Mouse (Mus musculus): Measurements from ENCODE around the gene Atp6v1a. TPM values are rescaled to one million over a fixed set of nuclear protein-coding genes. Genes with fewer than 3 reads are reported as not detected.

Gene Atp6v1a
- polyA plus RNA-seq, 1 experiment from 2014 or later = 87.3 TPM

DNA sequence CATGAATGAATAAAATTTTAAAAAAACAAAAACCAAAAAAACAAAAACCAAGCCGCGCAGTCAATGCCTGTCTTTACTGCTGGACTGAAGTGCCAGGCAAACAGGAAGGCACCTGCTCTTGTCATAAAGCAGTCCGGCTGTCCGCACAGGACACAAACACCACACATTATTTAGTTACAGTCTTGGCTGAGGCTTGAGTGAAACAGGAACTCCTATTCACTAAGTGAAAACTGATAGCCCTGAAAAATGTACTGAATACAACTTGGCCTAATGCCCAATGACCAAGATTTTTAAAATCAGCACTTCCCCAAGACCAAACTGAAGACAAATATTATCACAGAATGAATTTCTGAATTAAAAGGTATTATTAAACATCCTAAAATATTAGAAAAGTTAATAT lies 13.1 kb downstream of the Atp6v1a start:
- no peaks in the 10 kb centered on the region for H3K36me3 ChIP-seq (ENCODE audit: insufficient read depth, low read length)
- no peaks in the 10 kb centered on the region; the same call in none of the 2 replicates for H3K4me1 ChIP-seq (ENCODE audit: insufficient read depth, low read depth, low read length)
- no peak overlapping the region for H3K4me3 ChIP-seq (ENCODE audit: low read depth, low read length)
- H3K27me3 ChIP-seq (replicated peaks; ENCODE audit: insufficient read depth, low read length) = no peaks in the 10 kb centered on the region
- no peak for ATAC-seq
- TF ChIP-seq EP300 (IDR thresholded peaks at IDR 0.05) = no peak
- no peak overlapping the region for H3K27ac ChIP-seq (ENCODE audit: low read length)
- no peak overlapping the region for H3K9ac ChIP-seq (replicated peaks; ENCODE audit: low read depth)
- H3K4me2 ChIP-seq (replicated peaks; ENCODE audit: low read depth, low read length) = no peak overlapping the region
- no peaks in the 10 kb centered on the region for H3K9me3 ChIP-seq (ENCODE audit: low read length)
- WGBS = 35% methylated on average over 4 of the region's 4 CpGs
- DNase-seq (ENCODE audit: low spot score) = peak; percentile 26

DNA sequence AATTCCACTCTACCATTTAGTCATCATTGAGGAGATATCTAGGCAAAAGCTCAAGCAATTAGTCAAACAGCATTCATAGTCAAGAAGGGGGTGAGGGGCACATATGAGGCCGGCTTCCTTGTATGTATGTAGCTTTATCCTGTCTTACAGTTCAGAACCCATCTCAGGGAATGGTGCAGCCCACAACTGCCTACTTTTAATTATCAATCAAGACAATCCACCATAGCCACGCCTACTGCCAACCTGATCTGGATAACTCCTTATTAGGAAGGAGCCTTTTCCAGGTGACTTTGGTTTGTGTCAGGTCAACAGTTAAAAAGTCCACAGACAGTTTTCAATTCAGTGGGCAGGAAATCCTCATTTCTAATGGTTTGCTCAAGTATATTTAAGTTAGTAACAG lies 14.1 kb downstream of the Atp6v1a start:
- 92% methylated on average over 2 of the region's 2 CpGs for WGBS
- Histone ChIP-seq H3K27ac (ENCODE audit: low read length) (no peak overlapping the region), H3K4me1 (ENCODE audit: insufficient read depth, low read depth, low read length) (no peaks in the 10 kb centered on the region; the same call in none of the 2 replicates), H3K4me2 (replicated peaks; ENCODE audit: low read depth, low read length) (no peak overlapping the region), H3K27me3 (replicated peaks; ENCODE audit: insufficient read depth, low read length) (no peaks in the 10 kb centered on the region), H3K9me3 (ENCODE audit: low read length) (no peaks in the 10 kb centered on the region), H3K4me3 (ENCODE audit: low read depth, low read length) (no peak overlapping the region), H3K36me3 (ENCODE audit: insufficient read depth, low read length) (no peaks in the 10 kb centered on the region), H3K9ac (replicated peaks; ENCODE audit: low read depth) (no peak overlapping the region)
- ATAC-seq (no peak), DNase-seq (ENCODE audit: low spot score) (no peak)
- TF ChIP-seq EP300 (IDR thresholded peaks at IDR 0.05) (no peak), CTCF (IDR thresholded peaks at IDR 0.05) (no peak)

DNA sequence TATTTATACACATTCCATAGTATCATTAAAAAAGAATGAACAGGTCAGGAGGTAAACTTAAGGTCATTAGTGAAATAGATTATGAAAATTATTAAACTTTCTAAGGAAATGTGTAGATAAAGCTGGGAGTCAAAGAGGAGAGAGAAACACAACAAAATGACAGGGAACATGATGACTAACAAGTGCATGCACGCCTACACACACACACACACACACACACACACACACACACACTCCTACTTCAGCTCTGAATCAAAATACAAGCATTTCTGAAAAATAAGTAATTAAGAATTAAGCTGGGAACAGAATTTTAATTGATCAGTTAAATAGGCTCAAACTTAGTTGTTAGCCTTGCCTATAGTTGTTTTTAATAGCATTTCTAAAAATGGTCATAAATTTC lies 14.8 kb downstream of the Atp6v1a start:
- H3K4me1 ChIP-seq (ENCODE audit: insufficient read depth, low read depth, low read length) = no peaks in the 10 kb centered on the region; the same call in none of the 2 replicates
- ATAC-seq (no peak), DNase-seq (ENCODE audit: low spot score) (no peak)
- no peak overlapping the region for H3K9ac ChIP-seq (replicated peaks; ENCODE audit: low read depth)
- no peak overlapping the region for H3K4me2 ChIP-seq (replicated peaks; ENCODE audit: low read depth, low read length)
- no peaks in the 10 kb centered on the region for H3K27me3 ChIP-seq (replicated peaks; ENCODE audit: insufficient read depth, low read length)
- H3K36me3 ChIP-seq (ENCODE audit: insufficient read depth, low read length) = no peaks in the 10 kb centered on the region
- no peak overlapping the region for H3K27ac ChIP-seq (ENCODE audit: low read length)
- no peaks in the 10 kb centered on the region for H3K9me3 ChIP-seq (ENCODE audit: low read length)
- H3K4me3 ChIP-seq (ENCODE audit: low read depth, low read length) = no peak overlapping the region
- no peak for TF ChIP-seq CTCF (IDR thresholded peaks at IDR 0.05)
- no peak for TF ChIP-seq EP300 (IDR thresholded peaks at IDR 0.05)
- 85% methylated on average over 1 of the region's 1 CpGs for whole genome bisulfite sequencing

DNA sequence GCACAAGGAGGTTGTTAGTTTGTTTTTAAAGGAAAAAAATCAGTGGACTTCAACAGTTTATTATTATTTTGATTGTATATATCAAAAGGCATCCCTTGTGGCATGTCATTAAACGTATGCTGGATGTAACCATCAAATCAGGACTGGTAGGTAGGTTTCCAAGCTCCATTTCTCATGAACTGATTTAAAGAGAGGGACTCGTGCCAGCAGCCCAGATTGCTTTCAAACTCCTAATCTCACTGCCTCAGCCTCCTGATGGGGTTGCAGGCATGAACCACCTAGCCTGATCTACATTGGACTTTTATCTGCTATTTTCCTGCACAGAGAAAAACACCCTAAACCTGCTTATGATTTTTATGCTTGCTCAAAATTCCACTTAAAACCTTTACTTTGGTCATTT lies 15.7 kb downstream of the Atp6v1a start:
- Histone ChIP-seq H3K4me3 (ENCODE audit: low read depth, low read length) (no peak overlapping the region), H3K4me2 (replicated peaks; ENCODE audit: low read depth, low read length) (no peak overlapping the region), H3K27me3 (replicated peaks; ENCODE audit: insufficient read depth, low read length) (no peaks in the 10 kb centered on the region), H3K9me3 (ENCODE audit: low read length) (no peaks in the 10 kb centered on the region), H3K36me3 (ENCODE audit: insufficient read depth, low read length) (no peaks in the 10 kb centered on the region), H3K27ac (ENCODE audit: low read length) (no peak overlapping the region), H3K9ac (replicated peaks; ENCODE audit: low read depth) (no peak overlapping the region), H3K4me1 (ENCODE audit: insufficient read depth, low read depth, low read length) (no peaks in the 10 kb centered on the region; the same call in none of the 2 replicates)
- WGBS = 83% methylated on average over 2 of the region's 2 CpGs
- DNase-seq (ENCODE audit: low spot score) (no peak), ATAC-seq (no peak)
- TF ChIP-seq CTCF (IDR thresholded peaks at IDR 0.05) (no peak), EP300 (IDR thresholded peaks at IDR 0.05) (no peak)

DNA sequence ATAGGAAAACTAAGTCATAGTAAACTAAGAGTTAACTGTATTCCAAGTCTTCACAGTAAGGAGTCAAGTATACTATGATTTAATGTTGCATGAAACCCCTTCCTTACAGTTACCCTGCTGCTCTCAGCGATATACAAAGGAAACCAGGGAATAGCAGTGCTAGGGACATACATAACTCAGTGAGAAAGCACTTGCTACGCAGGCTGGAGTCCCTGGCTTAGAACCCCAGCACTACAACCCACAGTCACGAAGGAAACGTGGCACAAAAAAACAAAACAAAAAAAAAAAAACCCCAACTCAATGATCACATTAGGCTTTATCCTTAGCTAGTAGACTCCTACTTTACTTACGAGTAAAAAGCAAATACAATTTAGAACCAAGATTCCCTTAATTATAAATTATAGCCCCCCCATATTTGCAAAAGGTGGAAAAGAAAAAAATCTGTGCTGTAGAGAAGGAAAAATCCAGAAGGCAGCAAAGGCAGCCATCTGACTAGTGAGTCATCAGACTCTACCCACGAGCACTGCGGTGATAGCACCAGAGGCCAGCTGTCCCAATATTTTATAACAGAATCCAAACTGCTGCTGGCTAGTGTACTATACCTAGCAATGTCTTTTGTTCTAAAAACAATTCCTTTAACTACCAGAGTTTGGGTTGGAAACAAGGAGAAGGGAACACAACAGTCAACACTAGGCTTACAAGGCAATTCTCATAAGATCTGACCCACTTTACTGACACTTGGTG lies 16.4 kb downstream of the Atp6v1a start:
- 0 out of 2 replicates have a peak overlapping the region, but pooled peaks have one; percentile 7 for H3K27ac ChIP-seq (ENCODE audit: low read length)
- DNase-seq (ENCODE audit: low spot score) (no peak), ATAC-seq (no peak)
- H3K36me3 ChIP-seq (ENCODE audit: insufficient read depth, low read length) = no peaks in the 10 kb centered on the region; the same call in 1 of the 2 replicates
- no peaks in the 10 kb centered on the region for H3K27me3 ChIP-seq (replicated peaks; ENCODE audit: insufficient read depth, low read length)
- TF ChIP-seq EP300 (IDR thresholded peaks at IDR 0.05) (no peak), CTCF (IDR thresholded peaks at IDR 0.05) (no peak)
- H3K4me2 ChIP-seq (replicated peaks; ENCODE audit: low read depth, low read length) = no peak overlapping the region
- no peak overlapping the region for H3K9ac ChIP-seq (replicated peaks; ENCODE audit: low read depth)
- no peaks in the 10 kb centered on the region for H3K9me3 ChIP-seq (ENCODE audit: low read length)
- no peak overlapping the region for H3K4me3 ChIP-seq (ENCODE audit: low read depth, low read length)
- H3K4me1 ChIP-seq (ENCODE audit: insufficient read depth, low read depth, low read length) = no peaks in the 10 kb centered on the region; the same call in none of the 2 replicates
- 77% methylated on average over 7 of the region's 7 CpGs for WGBS

DNA sequence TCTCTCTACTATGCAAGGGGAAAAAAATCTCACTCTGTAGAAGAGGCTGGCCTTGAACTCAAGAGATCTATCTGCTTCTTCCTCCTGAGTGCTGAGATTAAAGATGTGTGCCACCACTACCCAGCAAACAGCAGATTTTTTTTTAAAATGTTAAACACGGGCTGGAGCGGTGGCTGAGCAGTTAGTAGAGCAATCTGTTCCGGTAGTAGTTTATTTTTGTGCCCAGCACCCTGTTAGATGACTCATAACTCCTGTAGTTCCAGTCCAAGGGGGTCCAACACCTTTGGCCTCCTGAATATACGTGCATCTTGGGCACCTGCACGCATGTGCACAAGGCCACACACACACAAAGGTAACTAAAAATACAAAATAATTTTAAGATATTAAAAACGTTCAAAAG lies 16.9 kb downstream of the Atp6v1a start:
- 72% methylated on average over 6 of the region's 6 CpGs for WGBS
- Histone ChIP-seq H3K4me3 (ENCODE audit: low read depth, low read length) (no peak overlapping the region), H3K4me2 (replicated peaks; ENCODE audit: low read depth, low read length) (no peak overlapping the region), H3K4me1 (ENCODE audit: insufficient read depth, low read depth, low read length) (no peaks in the 10 kb centered on the region; the same call in none of the 2 replicates), H3K9ac (replicated peaks; ENCODE audit: low read depth) (no peak overlapping the region), H3K36me3 (ENCODE audit: insufficient read depth, low read length) (no peaks in the 10 kb centered on the region; the same call in 1 of the 2 replicates), H3K9me3 (ENCODE audit: low read length) (no peaks in the 10 kb centered on the region), H3K27me3 (replicated peaks; ENCODE audit: insufficient read depth, low read length) (no peaks in the 10 kb centered on the region), H3K27ac (ENCODE audit: low read length) (no peak overlapping the region)
- DNase-seq (ENCODE audit: low spot score) = no peak
- no peak for ATAC-seq
- TF ChIP-seq EP300 (IDR thresholded peaks at IDR 0.05) (no peak), CTCF (IDR thresholded peaks at IDR 0.05) (no peak)
